Mouse (Mus musculus): ENCODE measurements around the gene Aknad1.

- TF ChIP-seq CTCF (IDR thresholded peaks at IDR 0.05; ENCODE audit: extremely low read depth, insufficient read depth, insufficient read length, insufficient replicate concordance): no peak
- no peak for TF ChIP-seq POLR2A (IDR thresholded peaks at IDR 0.05; ENCODE audit: low read depth, low read length)
Observed at GRCm38 (mm10) chr3:108726413-108726812, 13.0 kb upstream of the Aknad1 start.

Measured in spleen, adult 2 months (tissue).